Mouse (Mus musculus) ES-Bruce4 (cell line): ENCODE data around the gene Tmem273.

ENCODE experiments used
- EP300 ChIP-seq: IDR thresholded peaks from 2 replicates; pipeline ENCODE4 v1.6.1; 2011; ENCODE audit warnings: low read depth, low read length; ENCODE audit not compliant: insufficient read depth
- POLR2A ChIP-seq: IDR thresholded peaks from one replicate; pipeline ENCODE4 v1.8.1; 2011; ENCODE audit warnings: low read length; ENCODE audit not compliant: insufficient read depth

DNA sequence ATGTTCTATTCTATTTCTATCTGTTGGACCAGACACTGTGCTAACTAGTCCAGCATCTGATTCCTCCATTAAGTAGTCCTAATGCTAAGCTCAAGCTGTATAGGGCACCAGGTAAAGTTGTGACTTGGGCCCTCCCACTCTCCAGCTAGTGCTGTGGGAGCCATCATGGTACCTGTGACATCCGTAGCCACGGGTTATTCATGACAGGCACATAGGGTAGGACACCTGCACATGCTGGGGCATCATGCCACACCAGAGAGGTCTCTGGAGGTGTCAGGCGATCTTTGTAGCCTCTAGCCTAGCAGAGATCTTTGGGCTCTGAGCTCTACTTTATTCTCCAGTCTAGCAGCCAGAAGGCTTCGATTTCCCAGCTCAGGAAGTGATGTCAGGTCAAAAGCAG, 2.9 kb upstream of the Tmem273 start:
- TF ChIP-seq EP300 (no peak), POLR2A (no peak)
